Mouse (Mus musculus) myocyte (in vitro differentiated cells): ENCODE data around the gene Prox1. TPM values are rescaled to one million over a fixed set of nuclear protein-coding genes. Genes with fewer than 3 reads are reported as not detected.

Source experiments
- H3K27me3 ChIP-seq: one replicate; pipeline ENCODE4 v1.6.1; 2011; ENCODE audit not compliant: control insufficient read depth, insufficient read depth, insufficient read length
- H3K36me3 ChIP-seq: one replicate; pipeline ENCODE4 v1.6.1; 2011; ENCODE audit not compliant: control insufficient read depth, insufficient read depth
- H3K4me2 ChIP-seq: one replicate; pipeline ENCODE4 v1.6.1; 2011; ENCODE audit warnings: low read depth, control low read depth
- H3K4me3 ChIP-seq: one replicate; pipeline ENCODE4 v1.5.1; 2011; ENCODE audit warnings: mild to moderate bottlenecking, control low read depth, moderate library complexity
- H3K79me2 ChIP-seq: one replicate; pipeline ENCODE4 v1.6.1; 2011; ENCODE audit not compliant: control insufficient read depth, insufficient read depth
- H3ac ChIP-seq: one replicate; pipeline ENCODE4 v1.6.1; 2011; ENCODE audit not compliant: control insufficient read depth, insufficient read length
- CEBPB ChIP-seq: IDR thresholded peaks from 2 replicates; pipeline ENCODE4 v1.6.1; 2011; ENCODE audit warnings: mild to moderate bottlenecking, moderate library complexity; ENCODE audit not compliant: poor library complexity, insufficient read depth, severe bottlenecking
- E2F4 ChIP-seq: IDR thresholded peaks from one replicate; pipeline ENCODE4 v1.6.1; 2011; ENCODE audit warnings: mild to moderate bottlenecking, control low read depth, moderate library complexity; ENCODE audit not compliant: insufficient read depth
- MAX ChIP-seq: IDR thresholded peaks from one replicate; pipeline ENCODE4 v1.6.1; 2011; ENCODE audit warnings: low read depth, mild to moderate bottlenecking, control low read depth
- MYOD1 ChIP-seq, 3 experiments: IDR thresholded peaks; one replicate each; pipeline ENCODE4 v1.6.1; 2011; ENCODE audit warnings: control low read depth in 2 of 3, low read depth in 2 of 3, mild to moderate bottlenecking in 2 of 3, moderate library complexity in 1 of 3; ENCODE audit not compliant: insufficient read length in 2 of 3, control insufficient read depth in 1 of 3
- MYOG ChIP-seq, 3 experiments: IDR thresholded peaks; one replicate each; pipeline ENCODE4 v1.6.1; 2011; ENCODE audit warnings: control low read depth in 2 of 3, low read depth in 2 of 3, mild to moderate bottlenecking in 2 of 3; ENCODE audit not compliant: insufficient read length in 2 of 3, control insufficient read depth in 1 of 3, insufficient read depth in 1 of 3
- POLR2A ChIP-seq: IDR thresholded peaks from one replicate; pipeline ENCODE4 v1.6.1; 2011; ENCODE audit warnings: low read depth, mild to moderate bottlenecking, control low read depth, moderate library complexity; ENCODE audit not compliant: insufficient read length
- POLR2AphosphoS2 ChIP-seq: IDR thresholded peaks from one replicate; pipeline ENCODE4 v1.6.1; 2011; ENCODE audit warnings: low read depth, control low read depth; ENCODE audit not compliant: insufficient read length
- REST ChIP-seq: IDR thresholded peaks from one replicate; pipeline ENCODE4 v1.6.1; 2011; ENCODE audit warnings: mild to moderate bottlenecking, control low read depth, moderate library complexity; ENCODE audit not compliant: insufficient read depth, insufficient read length
- SRF ChIP-seq: IDR thresholded peaks from one replicate; pipeline ENCODE4 v1.6.1; 2011; ENCODE audit warnings: low read depth; ENCODE audit not compliant: control insufficient read depth, insufficient read length
- TCF12 ChIP-seq: IDR thresholded peaks from one replicate; pipeline ENCODE4 v1.6.1; 2011; ENCODE audit warnings: mild to moderate bottlenecking, control low read depth; ENCODE audit not compliant: poor library complexity, insufficient read depth, severe bottlenecking
- TCF3 ChIP-seq: IDR thresholded peaks from one replicate; pipeline ENCODE4 v1.6.1; 2011; ENCODE audit warnings: low read depth, control low read depth; ENCODE audit not compliant: insufficient read length
- USF1 ChIP-seq: IDR thresholded peaks from one replicate; pipeline ENCODE4 v1.6.1; 2011; ENCODE audit warnings: low read depth, mild to moderate bottlenecking, control low read depth, moderate library complexity
- polyA plus RNA-seq: library from polyadenylated mRNA; unstranded; fragments of >200 nt; fragmentation: generic; extraction: Trizol; gene quantifications from one replicate; pipeline ENCODE4 v1.2.1, GENCODE M21; 2012; ENCODE audit warnings: missing spikeins

Gene Prox1
- polyA plus RNA-seq, 1 experiment = 0.13 TPM

GRCm38 (mm10) chr1:190170819-190171216 is 304 bp upstream of the Prox1 start:
- H3K79me2 ChIP-seq = no peaks in the 10 kb centered on the region
- no peaks in the 10 kb centered on the region for H3K36me3 ChIP-seq
- no peak overlapping the region for H3ac ChIP-seq
- H3K27me3 ChIP-seq = peaks cover 32% of the 10 kb centered on the region
- H3K4me2 ChIP-seq = peak overlapping the region; percentile 54
- peak overlapping the region; percentile 5 for H3K4me3 ChIP-seq
- TF ChIP-seq POLR2A (no peak), POLR2AphosphoS2 (no peak), MAX (no peak), SRF (no peak), TCF3 (no peak), MYOG (IDR thresholded peaks at IDR 0.05; ENCODE audit: control insufficient read depth in 1 of 3, insufficient read depth in 1 of 3, insufficient read length in 2 of 3, low read depth in 2 of 3) (no peak), TCF12 (no peak), E2F4 (no peak), REST (no peak), USF1 (no peak), MYOD1 (IDR thresholded peaks at IDR 0.05; ENCODE audit: control insufficient read depth in 1 of 3, insufficient read length in 2 of 3, low read depth in 2 of 3) (no peak), CEBPB (no peak)

- peak overlapping the region; percentile 5 for H3K4me3 ChIP-seq
- H3K4me2 ChIP-seq = no peak overlapping the region
- H3K36me3 ChIP-seq = no peaks in the 10 kb centered on the region
- TF ChIP-seq POLR2A (no peak), MYOD1 (IDR thresholded peaks at IDR 0.05; ENCODE audit: control insufficient read depth in 1 of 3, insufficient read length in 2 of 3, low read depth in 2 of 3) (no peak), CEBPB (no peak), USF1 (no peak)
- peaks cover 24% of the 10 kb centered on the region for H3K27me3 ChIP-seq
- no peak overlapping the region for H3ac ChIP-seq
- H3K79me2 ChIP-seq = no peaks in the 10 kb centered on the region
These were observed 1.5 kb downstream of the Prox1 start for GRCm38 (mm10) chr1:190168761-190169671.

GRCm38 (mm10) chr1:190168115-190168514 is 2.4 kb downstream of the Prox1 start:
- TF ChIP-seq MYOD1 (IDR thresholded peaks at IDR 0.05; ENCODE audit: control insufficient read depth in 1 of 3, insufficient read length in 2 of 3, low read depth in 2 of 3) (no peak), MAX (no peak), TCF3 (no peak), MYOG (IDR thresholded peaks at IDR 0.05; ENCODE audit: control insufficient read depth in 1 of 3, insufficient read depth in 1 of 3, insufficient read length in 2 of 3, low read depth in 2 of 3) (no peak), E2F4 (no peak), POLR2AphosphoS2 (no peak), POLR2A (no peak), SRF (no peak), REST (no peak), CEBPB (no peak), USF1 (no peak), TCF12 (no peak)
- H3K36me3 ChIP-seq = no peaks in the 10 kb centered on the region
- no peak overlapping the region for H3K4me2 ChIP-seq
- H3K79me2 ChIP-seq = no peaks in the 10 kb centered on the region
- no peak overlapping the region for H3K4me3 ChIP-seq
- no peak overlapping the region for H3ac ChIP-seq
- peaks cover 24% of the 10 kb centered on the region for H3K27me3 ChIP-seq

GRCm38 (mm10) chr1:190167609-190168008 is 2.9 kb downstream of the Prox1 start:
- H3ac ChIP-seq = no peak overlapping the region
- TF ChIP-seq SRF (no peak), MYOD1 (IDR thresholded peaks at IDR 0.05; ENCODE audit: control insufficient read depth in 1 of 3, insufficient read length in 2 of 3, low read depth in 2 of 3) (no peak), POLR2A (no peak)
- no peaks in the 10 kb centered on the region for H3K36me3 ChIP-seq
- peaks cover 24% of the 10 kb centered on the region for H3K27me3 ChIP-seq
- H3K4me2 ChIP-seq = no peak overlapping the region
- H3K79me2 ChIP-seq = no peaks in the 10 kb centered on the region
- H3K4me3 ChIP-seq = no peak overlapping the region

- Histone ChIP-seq H3K4me3 (no peak overlapping the region), H3ac (no peak overlapping the region), H3K79me2 (no peaks in the 10 kb centered on the region), H3K36me3 (no peaks in the 10 kb centered on the region), H3K4me2 (no peak overlapping the region), H3K27me3 (peaks cover 20% of the 10 kb centered on the region)
- no peak for TF ChIP-seq TCF3
- TF ChIP-seq USF1 = no peak
- no peak for TF ChIP-seq SRF
- TF ChIP-seq TCF12 = no peak
- TF ChIP-seq POLR2A = no peak
- no peak for TF ChIP-seq E2F4
- TF ChIP-seq MYOG (IDR thresholded peaks at IDR 0.05; ENCODE audit: control insufficient read depth in 1 of 3, insufficient read depth in 1 of 3, insufficient read length in 2 of 3, low read depth in 2 of 3) = no peak
- no peak for TF ChIP-seq MYOD1 (IDR thresholded peaks at IDR 0.05; ENCODE audit: control insufficient read depth in 1 of 3, insufficient read length in 2 of 3, low read depth in 2 of 3)
- TF ChIP-seq REST = no peak
- no peak for TF ChIP-seq MAX
These were observed 5.0 kb downstream of the Prox1 start for GRCm38 (mm10) chr1:190165511-190165910.
